Mouse (Mus musculus): ENCODE measurements at regions not wholly inside any gene's neighbourhood (a gene's known extent, or its start where the extent isn't known, plus 50 kb on each side); places are given as distances from the start of the nearest gene placed in this dataset.

DNA sequence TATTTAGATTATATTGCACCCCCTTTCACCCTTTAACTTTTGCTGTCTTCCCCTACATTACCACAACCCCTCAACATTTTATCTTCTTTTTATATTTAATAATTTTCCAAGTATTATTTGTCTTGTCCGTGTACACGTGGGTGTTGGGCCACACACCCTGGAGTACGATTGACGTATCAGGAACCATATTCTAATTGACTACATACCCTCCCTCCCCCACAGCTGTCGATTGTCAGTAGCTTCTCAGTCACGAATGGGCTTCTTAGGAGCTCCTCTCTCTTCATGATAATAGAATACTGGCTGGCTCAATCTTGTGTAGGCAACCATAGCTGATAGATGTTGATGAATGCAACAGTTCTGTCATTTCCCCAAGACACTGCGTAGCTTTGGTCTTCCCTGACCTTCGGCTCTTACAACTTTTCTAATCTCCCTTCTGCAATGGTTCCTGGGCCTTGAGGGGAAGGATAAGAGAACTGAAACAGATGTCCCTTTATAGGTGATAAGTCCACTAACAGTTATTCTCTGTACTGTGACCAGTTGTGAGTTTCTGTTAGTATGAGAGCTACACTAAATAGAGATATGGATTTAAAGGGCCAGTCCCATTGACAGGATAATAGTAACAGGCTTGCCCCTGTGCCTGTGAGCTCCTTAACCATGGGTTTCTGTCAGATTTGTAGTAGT, 310.9 kb downstream of the Epha7 start:
- WGBS, result 86% methylated on average over 8 of the region's 8 CpGs
- no peaks in the 10 kb centered on the region for H3K9me3 ChIP-seq (replicated peaks; ENCODE audit: control insufficient read depth, low read length, poor library complexity, severe bottlenecking)
- no peak overlapping the region for H3K27ac ChIP-seq (ENCODE audit: low read length)
- no peaks in the 10 kb centered on the region for H3K36me3 ChIP-seq (ENCODE audit: control insufficient read depth, insufficient read depth, low read length)
- no peak overlapping the region for H3K4me3 ChIP-seq (ENCODE audit: low read depth, low read length)
- peaks cover 4% of the 10 kb centered on the region for H3K27me3 ChIP-seq (ENCODE audit: control insufficient read depth, insufficient read depth, low read depth, low read length)
- no peak for ATAC-seq
- H3K4me1 ChIP-seq (ENCODE audit: control insufficient read depth, insufficient read depth, low read length), result no peaks in the 10 kb centered on the region; the same call in 1 of the 2 replicates
- H3K9ac ChIP-seq (ENCODE audit: low read depth, low read length), result no peak overlapping the region
- no peak overlapping the region for H3K4me2 ChIP-seq (ENCODE audit: low read length)

DNA sequence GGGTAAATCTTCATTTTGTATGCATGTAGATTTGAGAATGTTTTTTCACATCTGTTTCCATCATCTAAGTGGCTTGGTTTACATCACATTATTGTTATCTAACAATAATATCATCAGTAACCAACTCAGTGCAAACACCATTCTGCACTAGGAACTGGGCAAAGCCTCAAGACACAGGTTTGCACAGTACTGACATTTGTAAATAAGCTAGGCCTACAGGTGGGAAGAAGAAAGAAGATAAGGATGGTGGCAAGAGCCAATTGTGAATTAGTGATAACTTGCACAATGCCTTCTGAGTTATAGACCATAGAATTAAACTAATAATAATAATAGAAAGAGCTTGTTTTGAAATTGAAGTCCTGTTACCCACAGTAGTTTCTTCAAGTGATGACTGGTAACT, 317.6 kb downstream of the Epha7 start:
- Histone ChIP-seq H3K9me3 (replicated peaks; ENCODE audit: control insufficient read depth, low read length, poor library complexity, severe bottlenecking) (no peaks in the 10 kb centered on the region), H3K9ac (ENCODE audit: low read depth, low read length) (no peak overlapping the region), H3K4me3 (ENCODE audit: low read depth, low read length) (no peak overlapping the region), H3K27me3 (ENCODE audit: control insufficient read depth, insufficient read depth, low read depth, low read length) (0 out of 2 replicates have a peak, but pooled peaks cover 3% of the 10 kb centered on the region), H3K4me1 (ENCODE audit: control insufficient read depth, insufficient read depth, low read length) (no peaks in the 10 kb centered on the region; the same call in 1 of the 2 replicates), H3K4me2 (ENCODE audit: low read length) (no peak overlapping the region), H3K36me3 (ENCODE audit: control insufficient read depth, insufficient read depth, low read length) (no peaks in the 10 kb centered on the region), H3K27ac (ENCODE audit: low read length) (no peak overlapping the region)
- ATAC-seq, result no peak

GRCm38 (mm10) chr4:29133404-29134307, 320.7 kb downstream of the Epha7 start:
- no peaks in the 10 kb centered on the region for H3K9me3 ChIP-seq (replicated peaks; ENCODE audit: control insufficient read depth, low read length, poor library complexity, severe bottlenecking)
- WGBS, result 70% methylated on average over 21 of the region's 21 CpGs
- no peak for ATAC-seq

GRCm38 (mm10) chr4:29135685-29136385, 322.9 kb downstream of the Epha7 start:
- Histone ChIP-seq H3K9me3 (replicated peaks; ENCODE audit: control insufficient read depth, low read length, poor library complexity, severe bottlenecking) (no peaks in the 10 kb centered on the region), H3K27ac (ENCODE audit: low read length) (no peak overlapping the region), H3K9ac (ENCODE audit: low read depth, low read length) (no peak overlapping the region), H3K4me3 (ENCODE audit: low read depth, low read length) (no peak overlapping the region), H3K4me2 (ENCODE audit: low read length) (no peak overlapping the region), H3K36me3 (ENCODE audit: control insufficient read depth, insufficient read depth, low read length) (no peaks in the 10 kb centered on the region), H3K4me1 (ENCODE audit: control insufficient read depth, insufficient read depth, low read length) (no peaks in the 10 kb centered on the region), H3K27me3 (ENCODE audit: control insufficient read depth, insufficient read depth, low read depth, low read length) (peaks cover 3% of the 10 kb centered on the region; the same call in 1 of the 2 replicates)
- ATAC-seq, result no peak
- 8% methylated on average over 5 of the region's 5 CpGs for WGBS

More at GRCm38 (mm10) chr4:29133404-29134307, 320.7 kb downstream of the Epha7 start:
- no peak overlapping the region for H3K4me2 ChIP-seq (ENCODE audit: low read length)
- H3K4me1 ChIP-seq (ENCODE audit: control insufficient read depth, insufficient read depth, low read length), result no peaks in the 10 kb centered on the region; the same call in 1 of the 2 replicates
- H3K9ac ChIP-seq (ENCODE audit: low read depth, low read length), result no peak overlapping the region
- H3K36me3 ChIP-seq (ENCODE audit: control insufficient read depth, insufficient read depth, low read length), result no peaks in the 10 kb centered on the region
- H3K27ac ChIP-seq (ENCODE audit: low read length), result no peak overlapping the region
- H3K4me3 ChIP-seq (ENCODE audit: low read depth, low read length), result no peak overlapping the region
- H3K27me3 ChIP-seq (ENCODE audit: control insufficient read depth, insufficient read depth, low read depth, low read length), result 0 out of 2 replicates have a peak, but pooled peaks cover 3% of the 10 kb centered on the region

GRCm38 (mm10) chr4:29138771-29139301, 325.9 kb downstream of the Epha7 start:
- no peak overlapping the region for H3K4me3 ChIP-seq (ENCODE audit: low read depth, low read length)
- H3K9ac ChIP-seq (ENCODE audit: low read depth, low read length), result no peak overlapping the region
- ATAC-seq, result no peak
- H3K27me3 ChIP-seq (ENCODE audit: control insufficient read depth, insufficient read depth, low read depth, low read length), result no peaks in the 10 kb centered on the region; the same call in 1 of the 2 replicates
- WGBS, result 83% methylated on average over 8 of the region's 8 CpGs
- no peaks in the 10 kb centered on the region for H3K9me3 ChIP-seq (replicated peaks; ENCODE audit: control insufficient read depth, low read length, poor library complexity, severe bottlenecking)
- H3K36me3 ChIP-seq (ENCODE audit: control insufficient read depth, insufficient read depth, low read length), result no peaks in the 10 kb centered on the region
- H3K27ac ChIP-seq (ENCODE audit: low read length), result no peak overlapping the region
- no peaks in the 10 kb centered on the region for H3K4me1 ChIP-seq (ENCODE audit: control insufficient read depth, insufficient read depth, low read length)
- H3K4me2 ChIP-seq (ENCODE audit: low read length), result no peak overlapping the region

GRCm38 (mm10) chr4:29143415-29143814, 330.5 kb downstream of the Epha7 start:
- WGBS, result 100% methylated on average over 1 of the region's 1 CpGs
- Histone ChIP-seq H3K27me3 (ENCODE audit: control insufficient read depth, insufficient read depth, low read depth, low read length) (no peaks in the 10 kb centered on the region; the same call in 1 of the 2 replicates), H3K4me1 (ENCODE audit: control insufficient read depth, insufficient read depth, low read length) (no peaks in the 10 kb centered on the region), H3K9ac (ENCODE audit: low read depth, low read length) (no peak overlapping the region), H3K27ac (ENCODE audit: low read length) (no peak overlapping the region), H3K4me2 (ENCODE audit: low read length) (no peak overlapping the region), H3K9me3 (replicated peaks; ENCODE audit: control insufficient read depth, low read length, poor library complexity, severe bottlenecking) (no peaks in the 10 kb centered on the region), H3K36me3 (ENCODE audit: control insufficient read depth, insufficient read depth, low read length) (no peaks in the 10 kb centered on the region), H3K4me3 (ENCODE audit: low read depth, low read length) (no peak overlapping the region)
- ATAC-seq, result no peak

GRCm38 (mm10) chr4:29145242-29145641, 332.3 kb downstream of the Epha7 start:
- H3K4me2 ChIP-seq (ENCODE audit: low read length), result no peak overlapping the region
- H3K9ac ChIP-seq (ENCODE audit: low read depth, low read length), result no peak overlapping the region
- no peaks in the 10 kb centered on the region for H3K9me3 ChIP-seq (replicated peaks; ENCODE audit: control insufficient read depth, low read length, poor library complexity, severe bottlenecking)
- no peak for ATAC-seq
- no peak overlapping the region for H3K27ac ChIP-seq (ENCODE audit: low read length)
- 91% methylated on average over 4 of the region's 4 CpGs for WGBS
- H3K4me1 ChIP-seq (ENCODE audit: control insufficient read depth, insufficient read depth, low read length), result no peaks in the 10 kb centered on the region
- H3K36me3 ChIP-seq (ENCODE audit: control insufficient read depth, insufficient read depth, low read length), result no peaks in the 10 kb centered on the region
- H3K4me3 ChIP-seq (ENCODE audit: low read depth, low read length), result no peak overlapping the region
- H3K27me3 ChIP-seq (ENCODE audit: control insufficient read depth, insufficient read depth, low read depth, low read length), result no peaks in the 10 kb centered on the region

GRCm38 (mm10) chr4:29152134-29152867, 339.4 kb downstream of the Epha7 start:
- Histone ChIP-seq H3K27ac (ENCODE audit: low read length) (no peak overlapping the region), H3K4me1 (ENCODE audit: control insufficient read depth, insufficient read depth, low read length) (no peaks in the 10 kb centered on the region)
- WGBS, result 68% methylated on average over 6 of the region's 6 CpGs

More at GRCm38 (mm10) chr4:29152134-29152867, 339.4 kb downstream of the Epha7 start:
- no peak overlapping the region for H3K4me3 ChIP-seq (ENCODE audit: low read depth, low read length)
- no peak overlapping the region for H3K4me2 ChIP-seq (ENCODE audit: low read length)
- no peak for ATAC-seq
- no peaks in the 10 kb centered on the region for H3K9me3 ChIP-seq (replicated peaks; ENCODE audit: control insufficient read depth, low read length, poor library complexity, severe bottlenecking)
- no peak overlapping the region for H3K9ac ChIP-seq (ENCODE audit: low read depth, low read length)
- no peaks in the 10 kb centered on the region for H3K36me3 ChIP-seq (ENCODE audit: control insufficient read depth, insufficient read depth, low read length)
- H3K27me3 ChIP-seq (ENCODE audit: control insufficient read depth, insufficient read depth, low read depth, low read length), result no peaks in the 10 kb centered on the region
